Mouse (Mus musculus) lung, postnatal 10 days (tissue): Measurements from ENCODE around the gene Kansl1l.

Experiments
- DNase-seq: peaks from one replicate; pipeline ENCODE4 v3.0.0; 2021

Kansl1l gene

DNA sequence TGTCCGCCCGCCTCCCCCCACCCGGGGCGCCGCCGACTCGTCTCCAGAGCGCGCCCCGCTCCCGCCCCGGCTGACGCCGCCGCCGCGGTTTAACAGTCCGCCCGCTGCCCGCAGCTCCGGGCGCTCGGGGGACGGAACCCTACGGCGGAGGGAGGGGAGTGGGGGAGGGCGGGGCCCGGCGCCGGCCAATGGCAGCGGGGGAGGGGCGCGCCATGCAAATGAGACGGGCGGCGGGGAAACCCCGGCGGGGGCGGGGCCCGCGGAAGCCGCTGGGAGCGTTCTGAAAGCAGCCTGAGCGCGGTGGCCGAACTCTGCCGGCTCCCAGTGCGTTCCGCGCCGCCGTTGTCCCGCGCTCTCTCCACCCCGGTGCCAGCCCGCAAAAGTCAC, at the start of gene Kansl1l:
Gene Kansl1l, minus strand, starts transcription at position 110 of the 387 bp plus-strand sequence.
- DNase-seq = peak; percentile 96

DNA sequence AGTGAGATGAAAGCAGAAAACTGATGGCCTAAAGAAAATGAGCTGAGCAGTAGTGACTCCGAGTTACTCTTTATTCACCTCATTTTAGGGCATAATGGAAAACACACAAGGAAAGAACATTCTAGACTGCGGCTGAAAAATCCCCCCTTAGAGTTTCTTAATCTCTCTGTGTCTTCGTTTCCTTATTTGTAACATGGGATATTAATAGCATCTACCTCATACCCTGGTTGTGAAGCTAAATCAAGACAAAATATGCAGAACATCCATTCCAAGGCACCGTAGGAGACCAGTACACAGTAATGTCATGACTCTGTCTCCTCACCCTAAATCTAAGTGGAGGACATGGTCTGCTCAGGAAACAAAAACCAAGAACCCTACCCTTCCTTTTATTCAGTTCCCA, 48.3 kb upstream of the Kansl1l start:
- no peak for DNase-seq

DNA sequence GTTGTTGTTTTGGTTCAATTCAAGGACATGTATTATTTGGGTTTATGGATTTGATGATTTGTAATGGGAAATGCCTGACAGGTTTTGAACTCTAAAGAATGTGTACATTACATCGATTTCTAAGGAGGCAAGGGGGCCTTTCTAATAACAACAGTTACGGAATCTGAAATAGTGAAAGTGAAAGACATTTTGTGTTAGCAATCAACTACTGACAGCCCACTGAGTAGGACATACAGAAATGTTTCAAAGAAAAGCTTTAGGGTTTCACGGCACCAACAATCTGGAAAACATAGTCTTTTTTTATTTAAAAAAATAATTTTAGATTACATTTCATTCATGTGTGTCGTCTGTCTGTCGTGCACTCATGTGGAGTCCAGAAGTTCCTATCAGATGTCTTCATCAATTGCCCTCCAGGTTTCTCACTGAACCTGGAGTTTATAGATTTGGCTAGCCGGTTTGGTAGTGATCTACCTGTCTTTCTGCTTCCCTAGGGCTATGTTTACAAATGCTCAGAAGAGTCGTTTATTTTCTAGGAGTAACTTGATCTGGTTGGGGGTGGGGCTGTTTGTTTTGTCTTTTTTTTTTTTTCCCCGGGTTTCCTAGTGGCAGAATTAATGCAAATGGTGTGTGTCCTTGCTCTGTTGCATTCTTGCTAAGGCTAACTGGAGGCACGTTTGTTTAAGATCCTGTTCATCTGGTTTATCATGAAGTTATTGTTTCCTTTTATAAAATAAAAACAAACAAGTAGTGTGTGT, 46.6 kb upstream of the Kansl1l start:
- no peak for DNase-seq

DNA sequence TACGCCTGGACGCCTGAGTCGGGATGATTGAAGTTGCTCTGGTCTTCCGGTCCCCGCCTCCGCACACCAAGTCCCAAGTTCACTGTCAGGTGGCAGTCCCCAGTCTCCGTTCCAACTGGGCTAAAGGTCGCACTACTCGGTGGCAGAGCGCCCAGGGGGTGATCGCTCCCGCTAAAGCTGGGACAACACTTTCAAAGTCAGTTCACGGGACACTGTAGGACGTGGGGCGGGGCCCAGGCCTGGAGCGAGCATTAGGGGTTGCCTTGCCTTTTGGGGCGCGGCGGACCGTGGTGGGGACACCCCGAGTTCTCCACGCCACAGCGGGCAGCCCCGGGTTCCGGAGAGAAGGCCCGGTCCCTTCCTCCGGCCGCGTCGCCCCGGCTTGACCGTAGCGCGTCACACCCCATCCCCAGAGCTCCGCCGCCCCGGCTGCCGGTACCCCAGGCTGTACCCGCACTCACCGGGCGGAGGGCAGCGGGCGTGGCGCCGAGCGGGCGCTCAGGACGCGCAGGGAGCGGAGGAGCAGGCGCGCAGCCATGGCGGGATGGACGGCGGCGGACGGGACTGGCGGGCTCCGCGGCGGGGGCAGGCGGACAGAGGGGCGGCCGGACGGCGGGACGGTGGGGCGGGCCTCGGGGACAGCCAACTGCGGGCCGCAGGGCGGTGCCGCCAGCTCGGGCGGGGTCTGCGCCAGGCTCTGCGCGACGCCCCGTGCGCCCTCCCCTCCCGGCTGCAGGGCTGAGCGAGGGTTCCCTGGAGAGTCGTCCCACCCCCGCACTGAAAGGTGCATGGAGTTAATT, 45.5 kb upstream of the Kansl1l start, which contains the start of gene Acadl:
Gene Acadl, minus strand, starts transcription at position 566 of the 800 bp plus-strand sequence.
- DNase-seq = peak; percentile 94

DNA sequence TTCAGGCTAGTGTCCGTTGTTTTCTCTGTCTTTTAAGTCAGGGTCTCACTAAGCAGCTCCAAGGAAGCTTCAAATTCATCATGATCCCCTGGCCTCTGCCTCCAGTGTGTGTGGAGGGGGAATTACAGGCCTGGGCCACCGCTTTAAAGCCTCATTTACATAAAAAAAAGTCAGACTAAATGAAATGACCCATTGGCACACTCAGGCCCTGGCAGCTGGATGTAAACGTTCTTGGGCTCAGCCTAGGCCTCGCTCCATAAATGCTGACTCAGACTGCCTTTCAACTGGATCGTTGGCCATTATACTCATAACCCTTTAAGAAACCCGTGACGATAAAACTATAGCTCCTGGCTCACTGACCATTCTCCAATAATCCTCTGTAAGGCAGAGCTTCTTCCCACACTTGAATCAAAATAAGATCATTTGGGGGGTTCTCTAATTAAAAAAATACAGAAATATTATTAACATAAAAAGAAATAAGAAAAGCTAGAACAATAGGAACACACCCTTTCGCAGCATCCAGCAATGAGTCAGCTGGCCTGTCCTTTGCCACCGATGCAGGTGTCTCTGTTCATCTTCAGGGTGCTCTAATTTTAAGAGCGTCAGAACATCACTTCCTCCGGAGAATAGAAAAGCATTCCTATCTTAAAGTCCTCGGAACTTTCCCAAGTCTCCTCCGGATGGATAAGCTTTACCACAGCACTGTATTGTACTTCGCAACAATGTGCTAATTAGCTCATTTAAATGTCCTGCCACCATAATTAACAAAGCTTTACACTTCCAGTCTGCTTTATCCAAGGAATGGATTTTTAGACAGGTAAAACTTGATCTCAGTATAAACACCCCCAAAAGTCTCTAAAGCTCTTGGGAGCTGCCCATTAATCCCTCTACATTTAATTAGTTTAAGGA, 44.7 kb upstream of the Kansl1l start:
- no peak for DNase-seq

DNA sequence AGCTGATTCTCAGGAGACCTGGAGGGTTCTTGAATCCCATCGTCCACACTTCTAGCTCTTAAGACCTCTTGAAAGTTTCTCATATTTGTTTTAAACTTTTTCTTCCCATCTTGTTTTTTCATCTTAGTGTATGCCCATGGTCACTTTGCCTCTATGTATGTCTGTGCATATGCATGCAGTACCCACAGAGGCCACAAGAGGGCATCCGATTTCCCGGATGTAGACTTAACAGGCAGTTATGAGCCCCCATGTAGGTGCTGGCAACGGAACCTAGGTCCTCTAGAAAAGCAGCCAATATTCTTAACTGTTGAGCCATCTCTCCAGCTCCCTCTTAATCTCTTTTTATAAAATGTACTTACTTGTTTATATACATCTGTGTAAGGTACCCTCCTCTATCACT, 30.1 kb upstream of the Kansl1l start:
- DNase-seq = no peak

DNA sequence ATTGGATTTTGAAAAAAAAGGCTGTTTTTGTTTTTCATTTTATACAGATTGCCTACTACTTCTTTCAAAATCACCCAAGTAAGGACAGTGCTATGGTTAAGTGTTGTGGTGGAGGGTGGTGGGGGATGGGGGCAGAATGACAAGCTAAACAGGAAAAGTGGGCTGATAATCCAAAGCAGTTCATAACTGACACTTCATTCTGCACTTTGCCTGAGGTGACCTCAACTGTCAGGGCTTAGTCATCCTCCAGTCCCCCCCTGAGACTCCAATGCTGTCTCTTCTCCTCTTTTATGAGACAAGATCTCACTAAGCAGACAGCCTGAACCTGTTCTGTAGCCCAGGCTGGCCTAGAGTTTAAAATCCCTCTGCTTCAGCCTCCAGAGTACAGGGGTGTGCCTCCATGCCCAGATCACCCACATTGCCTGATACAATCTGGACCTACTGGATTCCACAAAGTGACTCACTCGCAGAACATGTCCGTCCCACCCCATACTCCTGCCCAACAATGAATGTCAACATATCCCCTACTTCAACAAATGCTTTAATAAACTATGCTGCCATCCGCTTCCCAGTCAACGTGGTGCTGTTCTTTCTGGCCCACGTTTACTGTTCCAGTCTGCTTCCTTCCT, 28.4 kb upstream of the Kansl1l start:
- peak; percentile 35 for DNase-seq

DNA sequence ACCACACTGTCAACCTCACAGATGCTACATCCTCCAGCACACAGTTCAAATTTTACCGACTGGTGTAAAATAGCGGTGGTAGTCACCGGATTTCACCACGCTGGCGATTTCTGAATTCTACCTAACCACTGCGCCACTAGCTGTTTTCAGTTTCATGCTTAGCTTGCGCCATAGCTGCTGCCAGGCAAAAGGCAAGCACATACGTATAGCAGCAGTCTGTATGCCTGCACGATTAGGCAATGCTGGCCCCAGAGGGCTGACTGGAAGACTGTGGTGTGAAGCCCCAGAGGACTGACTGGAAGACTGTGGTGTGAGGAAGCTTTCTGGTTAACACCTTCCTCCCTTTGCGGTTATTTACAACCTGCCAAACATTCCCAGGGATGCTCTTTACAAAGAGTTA, 24.6 kb upstream of the Kansl1l start:
- no peak for DNase-seq

DNA sequence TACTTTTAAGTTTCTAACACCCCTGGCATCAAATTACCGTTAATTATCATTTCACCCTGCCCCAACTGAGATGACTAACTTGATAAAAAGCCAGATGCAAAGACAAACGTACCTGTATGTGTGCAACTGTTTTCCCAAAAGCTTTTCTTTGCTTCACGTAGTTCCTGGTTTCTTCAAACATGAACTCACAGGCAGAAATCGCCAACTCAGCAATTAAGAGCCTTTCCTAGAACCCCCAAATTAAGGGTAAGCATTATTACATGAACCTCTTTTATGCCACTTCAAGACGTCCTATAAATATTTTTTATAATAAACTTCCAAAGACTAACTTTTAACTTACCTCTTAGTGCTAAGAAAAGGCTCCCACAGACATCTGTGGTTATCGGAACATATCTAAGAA, 24.1 kb upstream of the Kansl1l start:
- no peak for DNase-seq

DNA sequence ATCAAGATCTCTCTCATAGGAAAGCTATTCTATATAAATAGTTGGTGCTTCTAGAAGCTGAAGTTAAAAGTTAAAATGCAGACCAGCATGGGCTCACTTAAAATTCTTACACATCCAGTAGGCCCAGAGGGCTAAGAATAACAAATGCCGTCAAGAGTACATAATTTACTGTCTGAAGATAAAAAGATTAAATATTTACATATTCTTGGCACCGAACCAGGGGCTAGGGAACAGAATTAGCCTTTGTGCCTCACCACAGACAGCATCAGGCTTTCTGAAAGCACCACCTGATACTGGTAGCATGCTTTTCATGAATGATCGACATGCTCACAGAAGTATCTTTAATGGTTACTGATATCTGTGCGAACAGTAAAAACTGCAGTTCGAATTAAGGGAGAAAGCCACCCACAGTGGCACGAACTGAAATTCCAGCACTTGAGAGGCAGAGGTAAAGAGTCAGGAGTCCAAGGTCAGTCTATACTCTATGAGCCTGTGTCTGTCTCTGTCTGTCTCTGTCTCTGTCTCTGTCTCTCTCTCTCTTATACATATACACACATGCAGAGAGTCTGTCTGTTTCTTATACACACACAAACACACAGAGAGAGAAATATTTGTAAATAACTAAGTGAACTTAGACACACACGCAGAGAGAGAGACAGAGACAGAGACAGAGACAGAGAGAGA, 22.5 kb upstream of the Kansl1l start:
- peak; percentile 25 for DNase-seq

DNA sequence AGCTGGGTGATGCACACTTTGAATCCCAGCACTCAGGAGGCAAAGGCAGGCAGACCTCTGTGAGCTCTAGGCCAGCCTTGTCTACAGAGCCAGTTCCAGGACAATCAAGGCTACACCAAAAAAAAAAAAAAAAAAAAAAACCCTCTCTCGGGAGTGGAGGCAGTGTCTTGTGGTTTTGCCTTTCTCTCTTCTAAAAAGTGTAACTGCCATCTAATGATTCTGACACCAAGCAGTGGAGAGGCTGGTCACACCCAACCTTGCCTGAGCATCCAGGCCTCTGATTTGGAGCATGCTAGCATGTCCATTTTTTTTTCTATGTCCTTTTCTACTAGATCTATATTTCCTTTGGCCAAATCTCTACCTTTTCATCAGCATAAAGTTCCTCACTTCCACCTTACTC, 21.8 kb upstream of the Kansl1l start:
- no peak for DNase-seq

DNA sequence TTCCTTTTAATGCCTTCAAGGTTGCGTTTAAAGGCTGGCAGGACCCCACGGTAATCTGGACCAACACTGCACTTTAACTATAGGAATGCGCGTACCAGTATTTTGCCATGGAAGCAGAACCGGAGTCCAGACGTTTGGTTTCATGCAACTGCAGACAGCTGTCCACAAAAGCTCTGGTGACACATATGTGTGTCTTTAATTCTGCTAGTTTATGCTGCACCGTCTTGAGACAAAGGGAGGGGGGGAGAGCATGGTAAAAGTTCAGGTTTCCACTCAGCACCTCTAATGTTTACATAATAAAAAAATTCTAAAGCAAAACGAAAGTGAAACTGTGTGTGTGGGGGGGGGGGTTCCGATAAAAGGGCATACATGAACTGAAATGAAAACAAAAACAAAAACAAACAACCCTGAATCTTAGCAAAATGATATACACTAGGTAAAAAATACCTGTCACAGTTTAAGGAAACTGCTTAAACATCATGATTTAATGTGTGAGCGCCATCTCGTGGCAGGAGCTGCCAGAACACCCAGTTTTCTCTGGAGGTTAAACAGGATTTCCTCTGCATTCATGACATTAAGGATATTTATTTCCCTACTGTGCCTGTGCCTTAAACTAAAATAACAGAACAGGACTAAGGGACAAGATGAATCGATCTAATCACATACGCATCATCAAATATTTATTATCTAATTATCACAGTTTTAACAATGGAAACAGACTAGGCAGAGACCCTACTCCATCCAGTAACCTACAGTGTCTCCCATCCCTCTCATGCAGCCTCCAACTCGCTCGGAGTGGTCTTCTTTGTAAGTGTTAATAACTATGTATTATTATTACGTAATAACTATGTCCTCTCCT, 21.1 kb upstream of the Kansl1l start:
- DNase-seq = peak; percentile 86

DNA sequence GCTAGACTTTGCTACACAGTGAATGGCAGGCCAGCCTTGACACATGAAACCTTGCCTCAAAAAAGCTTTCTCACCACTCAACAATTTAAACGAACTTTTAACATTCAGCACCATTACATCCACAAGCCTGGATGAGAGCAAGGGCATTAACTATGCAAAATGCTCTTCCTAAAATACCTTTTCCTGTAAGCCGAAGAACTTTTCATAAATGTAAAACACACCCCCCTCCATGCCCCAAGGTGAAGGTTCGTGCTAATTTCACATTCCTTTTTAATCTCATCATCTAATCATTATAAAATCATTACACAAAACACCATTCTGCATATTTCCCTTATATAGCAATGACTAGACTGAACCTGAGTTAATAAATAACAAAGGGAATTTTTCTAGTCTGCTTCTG, 19.8 kb upstream of the Kansl1l start:
- no peak for DNase-seq

DNA sequence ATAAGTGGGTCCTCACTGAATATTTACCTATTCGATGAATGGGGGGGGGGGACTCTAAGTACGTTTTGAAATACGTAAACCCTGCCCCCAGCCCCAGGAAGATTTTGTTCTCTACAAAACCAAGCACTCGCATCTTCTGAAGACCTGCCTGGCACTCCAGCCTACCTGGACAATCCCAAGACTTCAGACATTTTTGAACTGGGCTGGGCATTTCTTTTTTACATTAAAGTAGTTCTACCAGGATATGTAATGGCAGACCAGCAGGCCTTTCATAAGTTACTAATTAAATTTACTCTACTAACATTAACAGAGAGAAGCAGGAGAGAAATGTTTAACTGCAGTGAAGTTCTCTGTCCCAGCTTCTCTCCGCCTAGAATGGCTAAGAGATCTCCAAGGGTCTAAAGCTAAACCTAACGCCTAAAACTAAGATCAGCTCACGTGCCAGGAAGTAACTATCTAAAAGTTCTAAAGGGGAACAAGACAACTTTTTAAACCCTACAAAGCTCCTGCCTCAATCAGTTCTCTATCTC, 15.3 kb upstream of the Kansl1l start:
- DNase-seq = no peak

DNA sequence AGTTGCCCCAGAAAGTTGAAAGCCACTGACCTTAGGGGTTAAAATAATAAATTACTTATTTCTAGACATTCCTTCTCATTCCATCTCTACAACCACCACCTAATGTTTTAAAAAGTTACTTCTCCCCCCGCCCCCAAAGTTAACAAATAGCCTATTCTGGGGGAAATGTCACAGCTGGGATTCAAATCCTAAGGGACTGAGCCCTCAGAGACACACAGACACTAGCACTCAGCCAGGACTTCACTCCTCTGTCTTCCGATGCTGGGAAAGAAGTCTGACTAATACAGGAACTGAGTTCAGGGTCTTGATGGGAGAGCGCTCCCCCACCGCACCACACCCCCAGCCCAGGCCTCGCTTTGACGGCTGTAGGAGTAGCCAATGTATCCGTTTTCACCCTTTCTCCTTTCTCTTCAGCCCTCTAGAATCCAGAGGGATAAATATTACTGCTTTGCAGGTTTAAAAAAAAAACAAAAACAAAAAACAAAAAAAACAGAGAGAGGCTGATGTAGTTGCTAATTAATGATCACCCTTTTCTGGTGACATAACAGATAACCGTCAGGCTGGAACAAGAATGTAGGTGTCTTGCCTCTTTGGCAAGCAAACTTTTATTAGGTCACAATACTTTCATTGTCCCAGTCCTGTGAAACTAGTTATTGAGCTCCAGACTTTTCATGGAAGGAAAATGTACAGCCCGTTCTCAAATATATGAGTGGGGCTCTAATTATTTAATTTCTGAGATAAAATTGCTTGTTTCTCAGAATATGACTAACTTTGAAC, 14.7 kb upstream of the Kansl1l start:
- DNase-seq = no peak

DNA sequence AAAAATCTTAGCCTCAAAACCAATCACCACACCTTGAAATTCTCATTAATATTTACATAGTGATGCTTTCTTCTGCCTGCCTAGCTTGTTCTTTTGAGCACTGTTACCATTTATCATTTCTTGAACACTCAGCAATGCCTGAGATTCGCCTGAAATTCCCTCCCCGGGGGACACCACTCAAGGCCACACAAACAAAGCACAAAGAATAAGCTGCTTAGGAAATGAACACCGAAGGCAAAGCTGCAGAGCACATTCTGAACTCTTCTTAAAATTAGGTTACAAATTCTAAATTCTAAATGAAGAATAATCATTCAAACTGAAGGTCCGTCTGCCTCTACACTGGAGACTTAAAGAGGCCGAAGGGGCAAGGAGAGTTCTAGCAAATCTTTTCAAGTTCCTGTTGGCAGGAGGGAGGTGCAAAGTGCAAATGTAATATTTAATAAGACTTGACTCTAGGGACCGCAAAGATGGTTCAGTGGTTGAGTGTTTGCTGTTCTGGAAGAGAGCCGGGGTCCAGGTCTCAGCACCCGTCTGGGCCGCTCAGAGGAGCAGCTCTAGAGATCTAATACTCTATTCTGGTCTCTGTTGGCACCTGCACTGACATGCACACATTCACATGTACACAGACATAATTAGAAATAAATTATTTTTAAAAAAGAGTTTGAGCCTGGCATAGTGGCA, 12.2 kb upstream of the Kansl1l start:
- no peak for DNase-seq

DNA sequence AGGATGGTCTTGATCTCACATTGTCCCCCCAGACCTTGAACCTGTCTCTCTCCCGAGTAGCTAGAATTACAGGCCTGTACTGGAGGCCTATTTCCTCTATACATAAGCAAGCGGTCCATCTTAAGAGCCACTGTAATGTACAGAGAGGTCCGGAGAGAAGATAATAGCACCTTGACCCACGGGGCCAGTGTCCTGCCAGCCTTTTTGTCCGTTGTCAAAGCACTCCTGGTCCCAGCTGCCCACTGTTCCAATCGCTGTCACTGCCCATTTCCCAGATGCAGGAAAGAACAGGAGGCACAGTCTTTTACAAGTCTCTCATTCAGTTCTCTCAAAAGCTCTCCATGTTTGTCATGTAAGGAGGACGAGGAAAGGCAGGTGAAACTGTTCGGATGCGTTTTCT, 4.6 kb upstream of the Kansl1l start:
- DNase-seq = no peak

DNA sequence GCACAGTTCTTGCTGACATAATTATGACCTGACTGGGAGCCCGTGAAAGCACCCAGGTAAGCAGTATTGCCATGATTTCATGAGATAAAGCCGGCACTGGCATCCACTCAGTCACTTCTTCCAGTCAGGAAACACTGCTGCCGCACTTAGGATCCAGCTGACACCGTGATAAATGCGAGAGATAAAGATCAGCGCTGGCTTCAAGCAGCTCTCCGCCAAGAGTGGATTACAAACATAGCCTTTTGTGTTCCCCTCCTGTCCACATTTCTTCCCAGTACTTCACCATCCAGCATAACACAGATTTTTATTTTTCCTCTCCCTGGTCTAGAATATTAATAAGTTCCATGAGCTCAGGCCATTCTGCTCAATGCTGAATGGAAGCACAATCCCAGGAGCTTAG, 2.9 kb upstream of the Kansl1l start:
- peak; percentile 46 for DNase-seq

DNA sequence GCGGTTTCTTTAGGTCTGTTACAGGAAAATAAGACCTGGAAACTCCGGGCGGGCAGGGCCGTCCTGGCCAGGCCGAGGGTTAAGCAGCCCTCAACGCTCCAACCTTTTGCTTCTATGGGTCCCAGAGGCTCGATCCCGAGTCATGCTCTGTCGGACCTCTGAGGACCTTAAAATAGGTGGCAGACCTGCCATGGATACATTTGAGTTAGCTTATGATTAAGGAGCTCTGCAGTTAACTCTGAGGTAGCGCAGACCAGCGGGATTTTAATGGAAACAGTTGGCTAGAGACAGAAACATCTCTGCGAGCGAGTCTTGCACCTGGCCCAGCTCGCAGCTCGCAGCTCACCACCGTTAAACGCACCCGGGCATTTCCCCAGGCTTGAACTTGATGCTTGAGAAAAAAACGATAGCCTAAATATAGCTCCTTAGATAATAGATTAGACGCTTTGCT, 528 bp upstream of the Kansl1l start:
- no peak for DNase-seq
